Mouse (Mus musculus): ENCODE measurements around the gene Wdr4. TPM values are rescaled to one million over a fixed set of nuclear protein-coding genes. Genes with fewer than 3 reads are reported as not detected.
"Not testable (repeated sequence)": the region's sequence is repeated elsewhere in the genome, so short reads cannot be mapped to it uniquely, and the experiment has no call there.

The Wdr4 gene
- polyA plus RNA-seq, 1 experiment from 2014 or later, result 33.4 TPM

DNA sequence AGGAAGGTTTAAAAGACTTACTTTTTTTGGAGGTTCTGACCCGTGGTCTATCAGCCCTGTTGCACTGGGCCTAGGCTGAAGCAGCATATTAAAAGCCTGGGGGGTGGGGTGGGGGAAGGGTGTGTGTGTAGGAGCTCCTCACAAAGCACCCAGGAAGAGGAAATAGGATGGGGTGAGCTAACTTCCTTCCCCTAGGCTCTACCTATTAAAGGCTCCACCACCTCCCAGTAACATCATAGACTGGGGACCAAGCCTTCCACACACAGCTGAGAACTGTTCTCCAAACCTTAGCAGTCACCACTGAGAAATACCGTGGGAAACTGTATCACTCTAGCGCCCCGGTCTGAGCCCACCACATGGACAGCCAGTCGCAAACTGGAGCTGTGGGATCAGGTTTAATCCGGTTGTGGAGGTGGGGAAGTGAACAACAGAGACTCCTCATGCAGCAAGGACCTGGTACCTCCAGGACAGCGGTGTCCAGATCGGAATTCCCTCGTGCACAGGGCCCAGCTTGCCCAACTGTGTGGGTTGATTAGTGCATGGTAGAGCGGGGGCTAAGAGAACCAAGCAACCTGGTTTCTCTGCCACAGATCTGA lies 38.3 kb upstream of the Wdr4 start:
- Histone ChIP-seq H3K4me3 (ENCODE audit: low read depth, low read length) (no peak overlapping the region), H3K27ac (ENCODE audit: low read depth, low read length) (no peak overlapping the region), H3K4me2 (replicated peaks; ENCODE audit: low read depth, low read length) (no peak overlapping the region), H3K27me3 (ENCODE audit: control insufficient read depth, insufficient read depth, low read length) (no peaks in the 10 kb centered on the region), H3K36me3 (ENCODE audit: control insufficient read depth, insufficient read depth, low read length) (no peaks in the 10 kb centered on the region), H3K9me3 (ENCODE audit: control insufficient read depth, low read length) (no peaks in the 10 kb centered on the region), H3K9ac (ENCODE audit: low read depth, low read length) (no peak overlapping the region), H3K4me1 (replicated peaks; ENCODE audit: control insufficient read depth, insufficient read depth, low read length) (no peaks in the 10 kb centered on the region)
- 76% methylated on average over 10 of the region's 10 CpGs for WGBS
- ATAC-seq (ENCODE audit: low FRiP score), result no peak
- DNase-seq (ENCODE audit: low spot score), result no peak

DNA sequence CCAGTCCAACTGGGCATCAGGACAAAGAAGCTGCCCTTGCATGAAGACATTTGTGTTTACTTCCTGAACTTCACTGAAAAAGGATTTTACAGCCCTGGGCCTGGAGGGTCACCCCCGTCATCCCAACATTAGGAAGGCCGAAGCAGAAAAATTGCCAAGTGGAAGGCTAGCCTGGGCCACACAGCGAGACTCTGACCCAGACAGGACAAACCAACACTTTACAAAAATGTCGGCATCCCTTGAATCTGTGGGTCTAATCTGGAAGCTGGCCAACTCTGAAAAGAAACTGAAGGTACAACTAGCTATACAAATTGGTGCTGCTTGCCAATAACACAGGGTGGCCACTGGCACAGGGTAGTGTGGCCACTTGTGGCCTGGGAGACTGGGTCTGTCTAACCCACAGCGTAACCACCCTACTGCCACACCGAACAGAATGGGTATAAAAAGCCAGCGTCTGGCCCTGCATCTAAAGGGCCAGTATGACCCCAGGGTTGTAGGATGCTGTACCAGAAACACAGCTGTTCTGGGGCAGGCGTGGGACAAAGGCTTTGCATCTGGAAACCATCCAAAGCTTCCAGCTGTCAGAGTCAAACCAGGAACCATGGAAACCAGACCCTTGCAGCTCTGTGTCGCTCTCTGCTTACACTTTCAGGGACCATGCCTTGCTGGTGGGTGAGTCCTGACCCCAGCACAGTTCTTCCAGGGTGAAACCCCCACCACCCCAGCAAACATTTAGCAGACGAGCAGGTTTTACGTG lies 37.5 kb upstream of the Wdr4 start:
- H3K4me3 ChIP-seq (ENCODE audit: low read depth, low read length), result no peak overlapping the region
- DNase-seq (ENCODE audit: low spot score) (peak; percentile 51), ATAC-seq (ENCODE audit: low FRiP score) (0 out of 2 replicates have a peak, but pooled peaks have one; percentile 17)
- H3K9ac ChIP-seq (ENCODE audit: low read depth, low read length), result no peak overlapping the region
- WGBS, result 65% methylated on average over 11 of the region's 11 CpGs
- H3K9me3 ChIP-seq (ENCODE audit: control insufficient read depth, low read length), result no peaks in the 10 kb centered on the region
- no peak overlapping the region; the same call in 1 of the 2 replicates for H3K4me2 ChIP-seq (replicated peaks; ENCODE audit: low read depth, low read length)
- no peaks in the 10 kb centered on the region for H3K36me3 ChIP-seq (ENCODE audit: control insufficient read depth, insufficient read depth, low read length)
- 0 out of 2 replicates have a peak overlapping the region, but pooled peaks have one; percentile 24 for H3K27ac ChIP-seq (ENCODE audit: low read depth, low read length)
- H3K4me1 ChIP-seq (replicated peaks; ENCODE audit: control insufficient read depth, insufficient read depth, low read length), result no peaks in the 10 kb centered on the region
- no peaks in the 10 kb centered on the region for H3K27me3 ChIP-seq (ENCODE audit: control insufficient read depth, insufficient read depth, low read length)

DNA sequence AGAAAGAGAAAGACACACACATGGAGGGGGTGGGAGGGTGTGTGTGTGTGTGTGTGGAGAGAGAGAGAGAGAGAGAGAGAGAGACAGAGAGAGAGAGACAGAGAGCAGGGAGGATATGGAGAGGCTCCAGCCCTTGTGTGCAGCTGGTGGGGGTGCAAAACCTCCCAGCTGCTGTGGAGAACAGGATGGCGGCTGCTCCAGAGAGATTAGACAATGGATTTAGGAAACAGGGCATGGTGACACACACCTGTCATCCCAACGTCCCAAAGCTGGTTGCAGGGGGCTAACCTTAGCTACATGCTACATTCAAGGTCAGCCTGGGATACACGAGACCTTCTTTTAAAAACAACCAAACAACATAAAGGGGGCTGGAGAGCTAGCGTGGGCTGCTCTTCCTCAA lies 36.5 kb upstream of the Wdr4 start:
- no peak for DNase-seq (ENCODE audit: low spot score)
- Histone ChIP-seq H3K9me3 (ENCODE audit: control insufficient read depth, low read length) (no peaks in the 10 kb centered on the region), H3K27ac (ENCODE audit: low read depth, low read length) (no peak overlapping the region), H3K4me2 (replicated peaks; ENCODE audit: low read depth, low read length) (no peak overlapping the region), H3K9ac (ENCODE audit: low read depth, low read length) (no peak overlapping the region), H3K27me3 (ENCODE audit: control insufficient read depth, insufficient read depth, low read length) (no peaks in the 10 kb centered on the region), H3K36me3 (ENCODE audit: control insufficient read depth, insufficient read depth, low read length) (no peaks in the 10 kb centered on the region), H3K4me3 (ENCODE audit: low read depth, low read length) (no peak overlapping the region), H3K4me1 (replicated peaks; ENCODE audit: control insufficient read depth, insufficient read depth, low read length) (no peaks in the 10 kb centered on the region)
- no peak for ATAC-seq (ENCODE audit: low FRiP score)
- 85% methylated on average over 4 of the region's 4 CpGs for WGBS

GRCm38 (mm10) chr17:31552601-31553000 lies 32.8 kb upstream of the Wdr4 start:
- not testable (repeated sequence) for DNase-seq (ENCODE audit: low spot score); H3K36me3 ChIP-seq (ENCODE audit: control insufficient read depth, insufficient read depth, low read length); H3K27me3 ChIP-seq (ENCODE audit: control insufficient read depth, insufficient read depth, low read length); H3K27ac ChIP-seq (ENCODE audit: low read depth, low read length); H3K4me2 ChIP-seq (replicated peaks; ENCODE audit: low read depth, low read length); H3K9ac ChIP-seq (ENCODE audit: low read depth, low read length); ATAC-seq (ENCODE audit: low FRiP score); H3K4me3 ChIP-seq (ENCODE audit: low read depth, low read length); H3K9me3 ChIP-seq (ENCODE audit: control insufficient read depth, low read length); H3K4me1 ChIP-seq (replicated peaks; ENCODE audit: control insufficient read depth, insufficient read depth, low read length)
- 95% methylated on average over 23 of the region's 23 CpGs for WGBS

GRCm38 (mm10) chr17:31549389-31549788 lies 29.6 kb upstream of the Wdr4 start:
- no peaks in the 10 kb centered on the region for H3K36me3 ChIP-seq (ENCODE audit: control insufficient read depth, insufficient read depth, low read length)
- no peaks in the 10 kb centered on the region for H3K9me3 ChIP-seq (ENCODE audit: control insufficient read depth, low read length)
- no peak overlapping the region for H3K4me3 ChIP-seq (ENCODE audit: low read depth, low read length)
- H3K27me3 ChIP-seq (ENCODE audit: control insufficient read depth, insufficient read depth, low read length), result no peaks in the 10 kb centered on the region
- no peak overlapping the region for H3K4me2 ChIP-seq (replicated peaks; ENCODE audit: low read depth, low read length)
- no peak for ATAC-seq (ENCODE audit: low FRiP score)
- H3K4me1 ChIP-seq (replicated peaks; ENCODE audit: control insufficient read depth, insufficient read depth, low read length), result no peaks in the 10 kb centered on the region
- WGBS, result 55% methylated on average over 8 of the region's 8 CpGs
- H3K27ac ChIP-seq (ENCODE audit: low read depth, low read length), result no peak overlapping the region
- no peak for DNase-seq (ENCODE audit: low spot score)
- H3K9ac ChIP-seq (ENCODE audit: low read depth, low read length), result no peak overlapping the region

DNA sequence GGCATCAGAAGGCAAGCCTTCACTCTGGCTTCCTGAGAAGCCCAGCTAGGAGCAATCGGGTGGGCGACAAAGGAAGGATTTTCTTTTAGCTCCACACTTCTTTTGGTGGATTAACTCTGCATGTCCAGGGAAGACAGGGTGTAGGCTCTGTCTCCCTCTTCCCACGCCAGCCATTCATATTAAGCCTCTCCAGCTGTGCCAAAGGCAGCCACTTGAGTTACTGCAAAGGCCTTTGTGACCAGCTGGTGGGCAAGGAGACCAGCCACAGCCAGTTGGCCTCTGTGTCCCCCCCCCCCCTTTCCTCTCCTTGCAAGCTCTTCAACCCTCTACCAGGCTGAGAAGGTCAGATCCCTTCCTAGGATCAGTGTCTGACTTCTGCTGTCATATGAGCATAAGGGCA lies 28.2 kb upstream of the Wdr4 start:
- Histone ChIP-seq H3K4me2 (replicated peaks; ENCODE audit: low read depth, low read length) (no peak overlapping the region), H3K27me3 (ENCODE audit: control insufficient read depth, insufficient read depth, low read length) (no peaks in the 10 kb centered on the region), H3K36me3 (ENCODE audit: control insufficient read depth, insufficient read depth, low read length) (no peaks in the 10 kb centered on the region), H3K4me3 (ENCODE audit: low read depth, low read length) (no peak overlapping the region), H3K9me3 (ENCODE audit: control insufficient read depth, low read length) (no peaks in the 10 kb centered on the region), H3K27ac (ENCODE audit: low read depth, low read length) (no peak overlapping the region), H3K9ac (ENCODE audit: low read depth, low read length) (no peak overlapping the region), H3K4me1 (replicated peaks; ENCODE audit: control insufficient read depth, insufficient read depth, low read length) (no peaks in the 10 kb centered on the region)
- no peak for DNase-seq (ENCODE audit: low spot score)
- 65% methylated on average over 3 of the region's 3 CpGs for WGBS
- ATAC-seq (ENCODE audit: low FRiP score), result no peak

GRCm38 (mm10) chr17:31546444-31547196 lies 26.8 kb upstream of the Wdr4 start:
- H3K4me3 ChIP-seq (ENCODE audit: low read depth, low read length), result no peak overlapping the region
- no peaks in the 10 kb centered on the region for H3K4me1 ChIP-seq (replicated peaks; ENCODE audit: control insufficient read depth, insufficient read depth, low read length)
- no peak overlapping the region for H3K4me2 ChIP-seq (replicated peaks; ENCODE audit: low read depth, low read length)
- no peak for DNase-seq (ENCODE audit: low spot score)
- H3K9ac ChIP-seq (ENCODE audit: low read depth, low read length), result no peak overlapping the region
- no peak overlapping the region for H3K27ac ChIP-seq (ENCODE audit: low read depth, low read length)
- no peaks in the 10 kb centered on the region for H3K9me3 ChIP-seq (ENCODE audit: control insufficient read depth, low read length)
- 88% methylated on average over 9 of the region's 9 CpGs for WGBS
- H3K27me3 ChIP-seq (ENCODE audit: control insufficient read depth, insufficient read depth, low read length), result no peaks in the 10 kb centered on the region
- ATAC-seq (ENCODE audit: low FRiP score), result no peak
- no peaks in the 10 kb centered on the region for H3K36me3 ChIP-seq (ENCODE audit: control insufficient read depth, insufficient read depth, low read length)

DNA sequence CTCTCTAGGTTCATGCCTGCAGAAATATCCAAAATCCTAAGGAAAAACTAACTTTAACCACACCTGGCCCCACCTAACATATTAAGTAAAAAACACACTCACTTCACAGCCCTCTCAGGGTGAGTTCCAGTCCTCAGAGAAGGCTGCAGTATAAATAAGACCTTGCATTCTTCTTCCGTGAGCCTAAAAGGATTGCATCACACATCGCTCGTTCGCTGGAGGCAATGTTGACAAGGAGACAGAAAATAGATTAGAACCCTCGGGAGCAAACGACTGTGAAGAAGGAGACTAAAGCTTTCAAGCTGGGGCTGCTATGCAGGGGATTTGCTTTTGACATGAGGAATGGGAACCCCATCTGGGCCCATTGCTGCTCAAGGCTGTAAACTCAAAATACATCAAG lies 23.8 kb upstream of the Wdr4 start:
- ATAC-seq (ENCODE audit: low FRiP score) (no peak), DNase-seq (ENCODE audit: low spot score) (no peak)
- Histone ChIP-seq H3K9me3 (ENCODE audit: control insufficient read depth, low read length) (no peaks in the 10 kb centered on the region), H3K4me1 (replicated peaks; ENCODE audit: control insufficient read depth, insufficient read depth, low read length) (no peaks in the 10 kb centered on the region), H3K4me3 (ENCODE audit: low read depth, low read length) (no peak overlapping the region), H3K36me3 (ENCODE audit: control insufficient read depth, insufficient read depth, low read length) (no peaks in the 10 kb centered on the region), H3K4me2 (replicated peaks; ENCODE audit: low read depth, low read length) (no peak overlapping the region), H3K27me3 (ENCODE audit: control insufficient read depth, insufficient read depth, low read length) (no peaks in the 10 kb centered on the region), H3K9ac (ENCODE audit: low read depth, low read length) (no peak overlapping the region), H3K27ac (ENCODE audit: low read depth, low read length) (no peak overlapping the region)
- WGBS, result 44% methylated on average over 6 of the region's 6 CpGs
